Mouse (Mus musculus) mesoderm, embryonic 11.5 days (tissue): ENCODE measurements around the gene Shroom4.
"Not testable (repeated sequence)": the region's sequence is repeated elsewhere in the genome, so short reads cannot be mapped to it uniquely, and the experiment has no call there.

ENCODE experiments used
- DNase-seq: peaks from one replicate; pipeline ENCODE4 v3.0.0-alpha.2; 2012; ENCODE audit warnings: low read depth, low spot score

Gene Shroom4

GRCm38 (mm10) chrX:6399626-6400397, at the start of gene Shroom4:
Gene Shroom4 (plus strand): TSS chrX:6399854.
- peak; percentile 88 for DNase-seq

- DNase-seq = no peak
Observed at GRCm38 (mm10) chrX:6356876-6357275, 42.8 kb upstream of the Shroom4 start.

DNA sequence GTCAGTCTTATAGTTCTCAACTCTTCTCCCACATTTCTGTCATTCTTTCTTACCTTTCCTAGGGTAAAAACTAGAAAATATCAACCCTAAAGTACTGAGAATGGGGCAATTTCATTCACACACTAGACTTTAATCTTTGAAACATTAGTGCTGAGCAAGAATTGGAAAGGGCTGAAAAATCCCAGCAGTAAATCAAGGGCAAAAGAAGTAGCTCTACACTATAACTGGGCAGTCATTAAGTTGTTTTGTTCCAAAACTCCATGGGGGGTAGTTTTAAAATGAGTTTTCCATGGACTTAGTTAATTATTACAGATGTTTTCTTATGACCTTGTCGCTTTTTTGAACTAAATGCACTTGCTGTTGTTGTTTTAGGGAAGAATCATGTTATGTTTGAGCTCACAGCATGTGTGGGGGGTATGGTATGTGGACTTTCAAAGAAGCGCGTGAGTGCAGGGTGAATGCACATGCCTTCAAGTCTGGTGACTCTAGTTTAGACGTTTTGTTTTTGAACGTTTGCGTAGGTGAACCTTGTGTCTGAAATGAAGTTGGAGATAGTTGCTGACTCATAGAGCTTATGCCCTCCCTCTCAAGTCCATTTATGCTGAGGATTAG, 42.0 kb upstream of the Shroom4 start:
- DNase-seq = peak; percentile 1

- DNase-seq = no peak
Observed at GRCm38 (mm10) chrX:6368822-6369221, 30.8 kb upstream of the Shroom4 start.

DNA sequence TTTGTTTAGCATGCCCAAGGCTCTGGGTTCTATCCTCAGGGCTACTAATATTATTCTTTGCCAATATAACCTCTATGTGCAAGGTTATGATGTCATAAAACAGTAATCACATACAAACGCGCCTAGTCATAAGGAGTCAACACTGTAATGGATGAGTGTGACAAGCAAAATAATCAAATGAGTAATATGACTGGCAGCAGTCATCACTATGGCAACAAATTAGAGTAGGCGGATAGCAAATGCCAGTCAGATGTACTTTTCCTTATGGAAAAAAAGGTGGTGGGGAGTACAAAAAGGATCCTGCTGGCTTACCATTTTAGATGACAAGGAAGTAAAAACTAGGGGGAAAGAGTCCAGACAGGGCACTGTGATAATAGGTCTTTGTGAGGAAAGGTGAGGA, 28.9 kb upstream of the Shroom4 start:
- no peak for DNase-seq

DNA sequence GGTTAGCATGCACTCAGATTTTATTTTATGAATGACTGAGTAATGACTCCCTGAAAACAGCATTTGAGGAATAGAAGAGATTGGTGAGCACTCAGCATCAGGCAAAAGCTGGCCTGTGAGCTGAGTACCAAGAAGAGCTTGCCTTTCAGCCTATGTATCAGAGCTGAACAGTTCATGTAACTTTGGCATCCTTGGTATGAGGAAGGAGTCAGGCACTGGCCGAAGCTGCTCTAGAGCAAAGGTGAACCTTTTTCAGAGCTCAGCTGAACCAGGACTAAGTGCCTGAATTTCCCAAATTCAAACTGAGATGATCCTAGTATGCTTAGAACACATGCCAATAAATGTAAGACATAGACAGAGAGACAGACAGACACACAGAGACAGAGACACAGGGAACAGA, 5.8 kb upstream of the Shroom4 start:
- no peak for DNase-seq

DNA sequence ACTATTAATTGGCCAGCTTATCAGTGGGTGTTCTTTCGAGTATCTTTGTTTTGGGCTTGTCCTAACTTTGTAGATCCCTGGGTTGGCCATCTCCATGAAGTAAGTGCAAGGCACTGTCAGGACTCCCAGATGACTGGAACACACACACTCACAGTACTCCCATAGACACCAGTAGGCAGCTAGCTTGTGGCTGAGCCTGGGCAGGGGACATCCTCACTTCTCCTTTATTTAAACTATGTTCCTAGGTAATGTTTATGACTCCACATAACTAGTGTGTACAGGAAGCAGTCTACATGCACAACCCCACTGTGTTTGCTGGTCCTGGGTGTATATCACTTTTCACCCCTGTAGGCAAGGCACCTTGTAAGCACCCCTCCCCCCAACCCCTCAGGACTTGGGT, 461 bp upstream of the Shroom4 start:
- DNase-seq = no peak

GRCm38 (mm10) chrX:6400398-6401020, 855 bp downstream of the Shroom4 start:
- peak; percentile 41 for DNase-seq

DNA sequence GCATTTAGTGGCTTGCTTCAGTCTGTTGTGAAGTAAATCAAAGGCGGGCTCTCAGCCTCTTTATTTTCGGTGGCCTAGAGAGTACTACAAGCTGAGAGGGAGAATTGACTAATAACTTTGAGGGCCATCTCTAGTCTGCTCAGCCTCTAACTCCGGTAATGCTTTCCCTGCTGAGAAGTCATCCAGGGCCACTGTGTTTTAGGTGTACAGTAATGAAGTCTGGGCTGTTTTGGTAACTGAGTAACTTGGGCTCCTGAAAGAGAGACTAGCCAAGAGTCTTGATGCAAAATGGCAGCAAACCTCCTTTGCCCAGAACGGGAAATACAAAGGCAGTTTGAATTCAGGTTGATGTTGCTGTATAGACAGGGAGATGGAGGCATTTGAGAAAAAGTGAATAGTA, 3.3 kb downstream of the Shroom4 start:
- DNase-seq = no peak

GRCm38 (mm10) chrX:6409114-6409513, 9.5 kb downstream of the Shroom4 start:
- no peak for DNase-seq

DNA sequence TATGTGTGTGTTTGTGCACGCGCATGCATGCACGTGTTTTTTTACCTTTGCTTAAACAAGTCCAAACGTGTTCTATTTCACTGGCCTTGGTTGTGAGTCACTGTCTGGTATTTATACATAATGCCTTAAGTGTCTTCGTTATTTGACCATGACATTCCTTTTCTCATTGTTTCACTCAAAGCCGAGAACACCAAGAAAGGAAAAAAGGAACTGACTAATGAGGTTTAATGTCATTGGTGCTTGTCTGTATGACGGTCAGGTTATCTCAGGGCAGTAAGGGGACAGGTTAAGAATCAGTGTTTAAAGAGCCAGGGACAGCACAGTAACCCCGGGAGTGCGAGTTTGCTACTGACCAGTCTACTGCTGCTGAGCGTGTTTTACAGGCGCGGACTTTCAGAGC, 15.8 kb downstream of the Shroom4 start:
- DNase-seq = no peak

DNA sequence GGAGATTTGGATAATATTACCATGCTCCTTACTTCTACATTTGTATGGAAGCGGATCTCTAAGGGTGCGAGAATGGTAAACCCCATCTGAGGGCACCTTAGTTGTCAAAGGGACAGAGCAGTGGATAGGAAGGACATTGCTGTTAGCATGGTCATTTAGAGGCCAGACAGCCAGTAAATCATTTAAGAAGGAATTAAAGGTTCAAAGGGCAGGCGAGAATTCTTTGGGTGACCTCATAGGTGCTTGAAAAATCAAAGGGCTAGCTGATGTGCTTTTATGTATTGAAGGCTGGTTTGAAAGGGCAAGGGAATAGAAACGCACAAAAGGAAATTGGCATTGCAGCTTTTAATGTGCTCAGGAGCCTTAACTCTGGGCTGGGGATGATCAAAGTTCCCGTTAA, 16.3 kb downstream of the Shroom4 start:
- DNase-seq = no peak

- no peak for DNase-seq
Observed at GRCm38 (mm10) chrX:6418140-6418539, 18.5 kb downstream of the Shroom4 start.

GRCm38 (mm10) chrX:6435260-6435659, 35.6 kb downstream of the Shroom4 start:
- no peak for DNase-seq

- DNase-seq = no peak
Observed at GRCm38 (mm10) chrX:6446422-6446821, 46.8 kb downstream of the Shroom4 start.

GRCm38 (mm10) chrX:6448001-6448400, 48.3 kb downstream of the Shroom4 start:
- DNase-seq = no peak

DNA sequence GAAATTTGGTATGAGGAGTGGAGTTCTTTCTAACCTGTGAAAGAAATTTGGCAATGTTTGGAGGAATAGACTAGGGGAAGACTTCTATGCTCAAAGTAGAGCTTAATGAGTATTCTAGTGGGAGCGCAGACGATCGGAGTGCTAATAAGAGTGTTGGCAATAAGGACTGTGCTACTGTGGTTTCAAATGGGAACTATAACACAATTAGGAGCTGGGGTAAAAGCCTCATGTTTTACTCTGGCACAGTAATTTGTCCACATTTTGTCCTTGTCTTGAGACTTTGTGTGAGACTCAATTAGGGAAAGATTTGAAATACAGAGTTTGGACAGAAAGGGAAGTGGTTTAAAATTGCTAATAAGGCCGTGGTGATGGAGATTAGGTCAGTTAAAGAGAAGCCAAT, 53.6 kb downstream of the Shroom4 start:
- DNase-seq = no peak

DNA sequence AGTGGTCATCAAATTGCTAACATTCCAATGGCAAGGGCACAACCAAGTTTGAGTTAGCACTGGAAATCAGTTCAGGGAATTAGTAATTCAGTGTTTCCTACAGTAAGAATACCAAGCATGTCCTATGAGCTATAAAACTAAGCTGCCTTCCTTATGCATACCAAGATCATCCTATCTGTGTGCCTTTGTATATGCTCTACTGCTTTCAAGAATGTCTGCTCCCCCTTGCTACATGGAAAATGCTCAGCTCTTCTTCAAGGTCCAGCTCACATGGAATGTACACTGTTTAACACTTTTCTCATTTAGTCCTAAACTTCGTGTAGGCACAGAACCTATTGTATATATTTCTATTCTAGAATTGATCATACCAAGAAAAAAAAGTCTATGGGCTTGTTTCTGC, 69.6 kb downstream of the Shroom4 start:
- not testable (repeated sequence) for DNase-seq

DNA sequence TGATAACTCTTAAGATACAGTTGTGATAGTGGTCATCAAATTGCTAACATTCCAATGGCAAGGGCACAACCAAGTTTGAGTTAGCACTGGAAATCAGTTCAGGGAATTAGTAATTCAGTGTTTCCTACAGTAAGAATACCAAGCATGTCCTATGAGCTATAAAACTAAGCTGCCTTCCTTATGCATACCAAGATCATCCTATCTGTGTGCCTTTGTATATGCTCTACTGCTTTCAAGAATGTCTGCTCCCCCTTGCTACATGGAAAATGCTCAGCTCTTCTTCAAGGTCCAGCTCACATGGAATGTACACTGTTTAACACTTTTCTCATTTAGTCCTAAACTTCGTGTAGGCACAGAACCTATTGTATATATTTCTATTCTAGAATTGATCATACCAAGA, 72.9 kb downstream of the Shroom4 start:
- not testable (repeated sequence) for DNase-seq

- no peak for DNase-seq
Observed at GRCm38 (mm10) chrX:6475177-6475576, 75.5 kb downstream of the Shroom4 start.

GRCm38 (mm10) chrX:6482268-6482667, 82.6 kb downstream of the Shroom4 start:
- no peak for DNase-seq

- DNase-seq = peak; percentile 63
Observed at GRCm38 (mm10) chrX:6483817-6484216, 84.2 kb downstream of the Shroom4 start.

DNA sequence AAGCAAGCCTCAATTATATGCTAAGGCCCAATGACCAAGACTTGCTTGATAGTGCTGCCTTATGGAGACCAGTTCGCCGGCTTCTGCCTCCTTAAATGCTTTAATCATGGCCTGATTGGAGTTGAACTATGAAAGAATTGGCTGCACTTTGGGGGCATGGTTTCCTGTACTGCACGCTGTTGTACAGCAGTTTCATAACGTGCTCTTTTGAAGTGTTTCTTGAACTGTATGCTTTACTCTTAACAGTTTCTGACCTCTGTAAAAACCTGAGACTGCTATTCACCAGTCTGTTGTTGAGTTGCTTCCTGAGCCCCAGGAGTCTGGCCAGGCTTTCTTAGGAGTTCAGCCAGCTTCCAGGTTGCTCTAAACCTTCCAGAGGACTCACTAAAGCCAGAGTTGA, 90.8 kb downstream of the Shroom4 start:
- DNase-seq = no peak
